Mouse (Mus musculus) erythroblast, embryonic 14.5 days (primary cell): Measurements from ENCODE around the gene Ush2a.

Source experiments
- GATA1 ChIP-seq: IDR thresholded peaks from 2 replicates; pipeline ENCODE4 v1.6.1; 2012; ENCODE audit warnings: low read length, inconsistent platforms, mixed read lengths
- TAL1 ChIP-seq: IDR thresholded peaks from 3 replicates; pipeline ENCODE4 v1.6.1; 2012; ENCODE audit warnings: low read length, inconsistent platforms, mixed read lengths

GRCm38 (mm10) chr1:188659159-188659558 is 397.3 kb downstream of the Ush2a start:
- no peak for TF ChIP-seq TAL1
- TF ChIP-seq GATA1 = no peak
